Mouse (Mus musculus) frontal cortex, postnatal 25 days (tissue): ENCODE measurements around the gene Ip6k2.
A peak's percentile ranks its signal among the peaks of the same experiment; 100 is the strongest.

Experiments
- DNase-seq, 2 experiments: peaks; one replicate each; pipeline ENCODE4 v3.0.0; 2022; ENCODE audit warnings: low spot score in 2 of 2

The Ip6k2 gene

GRCm38 (mm10) chr9:108783548-108784463 lies at the start of gene Ip6k2:
Gene Ip6k2 (plus strand): TSS chr9:108783796.
- DNase-seq, result peak; percentile 88 to 91

- no peak for DNase-seq
Observed at GRCm38 (mm10) chr9:108734626-108735025, 49.0 kb upstream of the Ip6k2 start.

GRCm38 (mm10) chr9:108739239-108739638 lies 44.4 kb upstream of the Ip6k2 start:
- no peak for DNase-seq

- DNase-seq, result no peak
Observed at GRCm38 (mm10) chr9:108740062-108740461, 43.5 kb upstream of the Ip6k2 start.

GRCm38 (mm10) chr9:108742048-108742447 lies 41.5 kb upstream of the Ip6k2 start:
- DNase-seq, result no peak

- DNase-seq, result no peak
Observed at GRCm38 (mm10) chr9:108746876-108747499, 36.6 kb upstream of the Ip6k2 start.

- DNase-seq, result no peak
Observed at GRCm38 (mm10) chr9:108747694-108748093, 35.9 kb upstream of the Ip6k2 start.

- no peak for DNase-seq
Observed at GRCm38 (mm10) chr9:108748600-108749183, 34.9 kb upstream of the Ip6k2 start.

- no peak for DNase-seq
Observed at GRCm38 (mm10) chr9:108750616-108751015, 33.0 kb upstream of the Ip6k2 start.

- no peak for DNase-seq
Observed at GRCm38 (mm10) chr9:108752142-108752920, 31.3 kb upstream of the Ip6k2 start.

- DNase-seq, result peak; percentile 32 to 72
Observed at GRCm38 (mm10) chr9:108753326-108753725, 30.3 kb upstream of the Ip6k2 start.

- no peak for DNase-seq
Observed at GRCm38 (mm10) chr9:108753976-108754375, 29.6 kb upstream of the Ip6k2 start.

- DNase-seq, result no peak
Observed at GRCm38 (mm10) chr9:108754423-108754822, 29.2 kb upstream of the Ip6k2 start.

- DNase-seq, result no peak
Observed at GRCm38 (mm10) chr9:108757406-108757805, 26.2 kb upstream of the Ip6k2 start.

- DNase-seq, result no peak
Observed at GRCm38 (mm10) chr9:108759121-108759520, 24.5 kb upstream of the Ip6k2 start.

- DNase-seq, result no peak
Observed at GRCm38 (mm10) chr9:108759805-108760204, 23.8 kb upstream of the Ip6k2 start.

- DNase-seq, result no peak
Observed at GRCm38 (mm10) chr9:108761561-108761960, 22.0 kb upstream of the Ip6k2 start.

GRCm38 (mm10) chr9:108764971-108765370 lies 18.6 kb upstream of the Ip6k2 start:
- no peak for DNase-seq

GRCm38 (mm10) chr9:108776614-108777013 lies 7.0 kb upstream of the Ip6k2 start:
- DNase-seq, result no peak

- no peak for DNase-seq
Observed at GRCm38 (mm10) chr9:108777276-108777675, 6.3 kb upstream of the Ip6k2 start.

- DNase-seq, result no peak
Observed at GRCm38 (mm10) chr9:108780959-108781358, 2.6 kb upstream of the Ip6k2 start.

GRCm38 (mm10) chr9:108781891-108782290 lies 1.7 kb upstream of the Ip6k2 start:
- DNase-seq, result no peak
